ENCODE assay signal across 14 mouse cellular contexts in the genomic region with DNA sequence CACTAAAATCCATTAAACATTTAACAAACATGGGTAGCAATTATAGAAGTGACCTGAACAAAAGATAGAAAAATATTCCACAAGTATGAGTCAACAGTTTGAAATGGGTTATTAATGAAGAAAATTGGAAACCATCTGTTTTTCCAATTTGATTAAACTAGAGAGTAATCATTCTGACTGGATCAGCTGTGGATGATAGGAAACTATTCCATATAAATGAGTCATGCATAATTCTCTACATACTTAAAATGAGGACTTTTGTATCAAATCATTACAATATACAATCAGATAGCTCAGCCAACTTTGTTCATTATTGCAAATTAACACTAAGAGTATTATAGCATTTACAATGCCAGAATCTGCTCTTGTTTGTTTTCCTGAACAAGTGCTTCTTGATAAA.
DNase-seq lines count a peak whose midpoint lies in the region.
"Had no signal": no experiment of that assay in that cellular context is flagged by ENCODE, and none has a peak within 500 bp of the region (broad histone marks: within the 10 kb centered on the region; RNA-seq: fewer than 3 reads in every experiment).

No protein-coding gene starts in this region.

- peak; percentile 94 for DNase-seq in Muller cell, postnatal 12 days (ENCODE audit: inconsistent ontology term)
- no peak for DNase-seq in layer of hippocampus, adult 11-12 months (ENCODE audit: low spot score)
- DNase-seq: adrenal gland, adult 2 months; adrenal gland, adult 8-10 months; adrenal gland, postnatal 10 days; adrenal gland, postnatal 14 days; adrenal gland, postnatal 25 days; adrenal gland, postnatal 36 days; B cell, adult 2 months; cerebellum, adult 11 months; cerebellum, adult 11-12 months; cerebellum, adult 18-20 months; cerebellum, adult 2 months; cerebellum, adult 8-10 months had no signal
